Mouse (Mus musculus) thymus, postnatal 36 days (tissue): ENCODE results near the gene Tbc1d2.
"Not testable (repeated sequence)": the region's sequence is repeated elsewhere in the genome, so short reads cannot be mapped to it uniquely, and the experiment has no call there.

Source experiments
- DNase-seq, 2 experiments: peaks; one replicate each; pipeline ENCODE4 v3.0.0; 2022; ENCODE audit warnings: mixed read lengths in 2 of 2

Tbc1d2 gene

GRCm38 (mm10) chr4:46641283-46641682, 8.7 kb downstream of the Tbc1d2 start:
- no peak for DNase-seq

- no peak for DNase-seq
Observed at GRCm38 (mm10) chr4:46639866-46640265, 10.1 kb downstream of the Tbc1d2 start.

- DNase-seq = not testable (repeated sequence)
Observed at GRCm38 (mm10) chr4:46637250-46637649, 12.8 kb downstream of the Tbc1d2 start.

- DNase-seq = no peak
Observed at GRCm38 (mm10) chr4:46635702-46636430, 14.1 kb downstream of the Tbc1d2 start.

GRCm38 (mm10) chr4:46634881-46635280, 15.1 kb downstream of the Tbc1d2 start:
- no peak for DNase-seq

- not testable (repeated sequence) for DNase-seq
Observed at GRCm38 (mm10) chr4:46633565-46633964, 16.4 kb downstream of the Tbc1d2 start.

GRCm38 (mm10) chr4:46632465-46632864, 17.5 kb downstream of the Tbc1d2 start:
- no peak for DNase-seq

- DNase-seq = no peak
Observed at GRCm38 (mm10) chr4:46630390-46630789, 19.6 kb downstream of the Tbc1d2 start.

- DNase-seq = no peak
Observed at GRCm38 (mm10) chr4:46628873-46629272, 21.1 kb downstream of the Tbc1d2 start.

GRCm38 (mm10) chr4:46628081-46628480, 21.9 kb downstream of the Tbc1d2 start:
- DNase-seq = no peak

- DNase-seq = no peak
Observed at GRCm38 (mm10) chr4:46625101-46625500, 24.9 kb downstream of the Tbc1d2 start.

GRCm38 (mm10) chr4:46623007-46623406, 27.0 kb downstream of the Tbc1d2 start:
- no peak for DNase-seq

GRCm38 (mm10) chr4:46620946-46621345, 29.1 kb downstream of the Tbc1d2 start:
- no peak for DNase-seq

GRCm38 (mm10) chr4:46620330-46620729, 29.7 kb downstream of the Tbc1d2 start:
- DNase-seq = no peak

GRCm38 (mm10) chr4:46618196-46618817, 31.7 kb downstream of the Tbc1d2 start:
- peak; percentile 43 to 47 for DNase-seq

GRCm38 (mm10) chr4:46617408-46617807, 32.6 kb downstream of the Tbc1d2 start:
- no peak for DNase-seq

GRCm38 (mm10) chr4:46614641-46615040, 35.4 kb downstream of the Tbc1d2 start:
- no peak for DNase-seq

- no peak for DNase-seq
Observed at GRCm38 (mm10) chr4:46613618-46614017, 36.4 kb downstream of the Tbc1d2 start.

GRCm38 (mm10) chr4:46611181-46611580, 38.8 kb downstream of the Tbc1d2 start:
- DNase-seq = peak; percentile 68 to 80

- no peak for DNase-seq
Observed at GRCm38 (mm10) chr4:46607601-46608000, 42.4 kb downstream of the Tbc1d2 start.

- no peak for DNase-seq
Observed at GRCm38 (mm10) chr4:46605451-46605850, 44.6 kb downstream of the Tbc1d2 start.

- DNase-seq = peak in 1 of 2 experiments; percentile 6
Observed at GRCm38 (mm10) chr4:46602704-46603103, 47.3 kb downstream of the Tbc1d2 start.

- DNase-seq = peak; percentile 77 to 82
Observed at GRCm38 (mm10) chr4:46601844-46602423, 48.1 kb downstream of the Tbc1d2 start, which contains the start of gene Coro2a. TSS of gene Coro2a (minus strand) at chr4:46602202.
